In the genomic region with DNA sequence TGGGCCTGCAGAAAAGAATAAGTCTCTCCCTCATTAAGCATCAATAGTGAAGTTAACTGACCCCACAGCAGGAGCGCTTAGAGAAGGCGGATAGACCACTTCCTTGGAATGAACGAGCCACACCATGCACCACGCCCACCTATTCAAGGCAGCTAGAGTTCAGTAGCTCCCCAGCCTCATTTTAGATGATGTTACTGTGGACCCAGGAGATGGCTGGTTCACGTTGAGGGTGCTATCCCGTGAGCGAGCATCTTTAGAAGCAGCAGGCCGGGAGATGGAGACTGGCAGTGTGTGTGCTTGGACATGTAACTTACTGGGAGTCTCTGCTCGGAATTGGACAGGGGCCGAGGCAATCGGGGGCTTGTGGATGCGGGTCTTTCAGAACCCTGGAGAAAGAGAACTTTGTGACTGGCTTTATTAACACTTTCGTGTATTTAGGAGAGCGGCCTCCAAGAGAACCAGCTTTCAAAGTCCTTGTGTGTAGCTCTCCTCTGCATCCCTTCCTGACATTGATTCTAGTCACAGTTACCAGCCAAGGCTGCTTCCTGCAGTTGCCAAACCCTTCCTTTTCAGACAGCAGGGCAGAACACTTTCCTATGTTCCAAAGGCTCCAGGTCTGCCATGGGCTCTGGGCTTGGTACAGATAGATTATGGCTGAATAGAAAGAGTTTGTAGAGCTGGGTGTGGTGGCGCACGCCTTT, we compare ENCODE assay signal across 9 mouse cellular contexts. TPM values are rescaled to one million over a fixed set of nuclear protein-coding genes. Genes with fewer than 3 reads are reported as not detected.
DNase-seq lines count a peak whose midpoint lies in the region; ATAC-seq lines count a peak whose summit lies in the region.
"Had no signal": no experiment of that assay in that cellular context is flagged by ENCODE, and none has a peak within 500 bp of the region (broad histone marks: within the 10 kb centered on the region; RNA-seq: fewer than 3 reads in every experiment).

No protein-coding gene starts in this region.

- no peak for ATAC-seq in kidney, embryonic 16.5 days (ENCODE audit: low FRiP score, low TSS enrichment)
- no peak for ATAC-seq in embryonic facial prominence, embryonic 13.5 days (ENCODE audit: insufficient number of reproducible peaks, insufficient read depth, low FRiP score, low TSS enrichment, low read depth)
- ATAC-seq in intestine, embryonic 16.5 days = no peak

- peak overlapping the region; percentile 91 for H3K9ac ChIP-seq in kidney, embryonic 16.5 days (replicated peaks; ENCODE audit: low read length)
- peak overlapping the region; percentile 94 for H3K9ac ChIP-seq in embryonic facial prominence, embryonic 13.5 days
- H3K9ac ChIP-seq in intestine, embryonic 16.5 days (ENCODE audit: low read depth, low read length) = peak overlapping the region; percentile 89

- H3K4me2 ChIP-seq in kidney, embryonic 16.5 days (replicated peaks; ENCODE audit: low read depth, low read length) = peak overlapping the region; percentile 76
- H3K4me2 ChIP-seq in embryonic facial prominence, embryonic 13.5 days = peak overlapping the region; percentile 79
- peak overlapping the region; percentile 92 for H3K4me2 ChIP-seq in intestine, embryonic 16.5 days (ENCODE audit: low read depth, low read length)

- WGBS in kidney, embryonic 16.5 days = 28% methylated on average over 16 of the region's 16 CpGs
- WGBS in embryonic facial prominence, embryonic 13.5 days = 34% methylated on average over 16 of the region's 16 CpGs
- 58% methylated on average over 16 of the region's 16 CpGs for WGBS in intestine, embryonic 16.5 days

- no peak for DNase-seq in kidney, adult 8-10 months
- DNase-seq in neural tube, embryonic 10.5 days (ENCODE audit: extremely low spot score, low spot score) = peak; percentile 41
- DNase-seq in adrenal gland, adult 18-20 months (ENCODE audit: low spot score in 2 of 2) = no peak
- no peak for DNase-seq in urinary bladder, postnatal 10 days (ENCODE audit: low spot score)
- no peak for DNase-seq in left cerebral cortex, adult 9 months (ENCODE audit: low spot score in 2 of 2)

- H3K36me3 ChIP-seq in kidney, embryonic 16.5 days (ENCODE audit: insufficient read depth, low read length) = no peaks in the 10 kb centered on the region
- H3K36me3 ChIP-seq in embryonic facial prominence, embryonic 13.5 days = no peaks in the 10 kb centered on the region
- no peaks in the 10 kb centered on the region for H3K36me3 ChIP-seq in intestine, embryonic 16.5 days (ENCODE audit: control insufficient read depth, insufficient read depth, low read length)
- H3K36me3 ChIP-seq: G1E had no signal

- peaks cover 43% of the 10 kb centered on the region for H3K4me1 ChIP-seq in kidney, embryonic 16.5 days (ENCODE audit: insufficient read depth, low read length)
- H3K4me1 ChIP-seq in embryonic facial prominence, embryonic 13.5 days = peaks cover 58% of the 10 kb centered on the region
- H3K4me1 ChIP-seq in intestine, embryonic 16.5 days (ENCODE audit: control insufficient read depth, insufficient read depth, low read length) = peaks cover 26% of the 10 kb centered on the region

- peak overlapping the region; percentile 78 for H3K4me3 ChIP-seq in kidney, embryonic 16.5 days (ENCODE audit: low read length)
- H3K4me3 ChIP-seq in embryonic facial prominence, embryonic 13.5 days = peak overlapping the region; percentile 80
- peak overlapping the region; percentile 80 for H3K4me3 ChIP-seq in intestine, embryonic 16.5 days (ENCODE audit: low read length)

- H3K9me3 ChIP-seq in kidney, embryonic 16.5 days (ENCODE audit: low read length) = no peaks in the 10 kb centered on the region
- H3K9me3 ChIP-seq in embryonic facial prominence, embryonic 13.5 days = no peaks in the 10 kb centered on the region
- H3K9me3 ChIP-seq in intestine, embryonic 16.5 days (ENCODE audit: control insufficient read depth, low read length) = no peaks in the 10 kb centered on the region

- peak overlapping the region; percentile 77 for H3K27ac ChIP-seq in kidney, embryonic 16.5 days (ENCODE audit: low read length)
- peak overlapping the region; percentile 68; the same call in 1 of the 2 replicates for H3K27ac ChIP-seq in embryonic facial prominence, embryonic 13.5 days
- H3K27ac ChIP-seq in intestine, embryonic 16.5 days (ENCODE audit: low read length) = no peak overlapping the region

- no peaks in the 10 kb centered on the region for H3K27me3 ChIP-seq in kidney, embryonic 16.5 days (ENCODE audit: insufficient read depth, low read length)
- peaks cover 8% of the 10 kb centered on the region; the same call in 1 of the 2 replicates for H3K27me3 ChIP-seq in embryonic facial prominence, embryonic 13.5 days
- H3K27me3 ChIP-seq in intestine, embryonic 16.5 days (replicated peaks; ENCODE audit: control insufficient read depth, insufficient read depth, low read length) = peaks cover 3% of the 10 kb centered on the region; the same call in 1 of the 2 replicates

RNA-seq across cellular contexts. Expression of gene Itga9, which starts 1.4 kb away (rescaled TPM):
- 10.8 and 11.1 TPM in 2 replicates for polyA plus RNA-seq in kidney, embryonic 16.5 days (2015; fragmentation: Nextera tagmentation; extraction: Ambion mirVana)
- polyA plus RNA-seq in embryonic facial prominence, embryonic 13.5 days (2015; fragmentation: Nextera tagmentation; extraction: Ambion mirVana) = 7.4 and 12.0 TPM in 2 replicates
- polyA plus RNA-seq in intestine, embryonic 16.5 days (2015; fragmentation: Nextera tagmentation; extraction: Ambion mirVana) = 3.5 and 3.7 TPM in 2 replicates
- total RNA-seq in adrenal gland, adult 18-20 months (2021) = 10 to 100 TPM; 24.9 to 57.9 TPM
- polyA plus RNA-seq: G1E had no signal
